Mouse (Mus musculus) liver, embryonic 14.5 days (tissue): ENCODE data around the gene Ush2a. TPM values are rescaled to one million over a fixed set of nuclear protein-coding genes. Genes with fewer than 3 reads are reported as not detected.

ENCODE experiments used
- ATAC-seq: fragments of 200-750 bp; cut with Nextera tagmentation; 2 replicates; pipeline ENCODE4 v1.8.0; 2017; ENCODE audit warnings: moderate number of reproducible peaks, mild to moderate bottlenecking, moderate library complexity; ENCODE audit not compliant: insufficient read depth
- DNase-seq, 3 experiments: peaks; one replicate each; pipeline ENCODE4 v3.0.0-alpha.2; 2012 to 2013; ENCODE audit warnings: low read depth in 3 of 3, low spot score in 3 of 3
- H3K27ac ChIP-seq: fragments of 300-500 bp; sonication (generic); 2 replicates; pipeline ENCODE4 v1.5.1; 2014; ENCODE audit warnings: moderate library complexity, mild to moderate bottlenecking, control low read depth, inconsistent platforms
- H3K27me3 ChIP-seq: fragments of 300-500 bp; sonication (generic); 2 replicates; pipeline ENCODE4 v1.6.1; 2014; ENCODE audit warnings: mild to moderate bottlenecking, low read length, moderate library complexity; ENCODE audit not compliant: control insufficient read depth, insufficient read depth
- H3K36me3 ChIP-seq: fragments of 300-500 bp; sonication (generic); replicated peaks from 2 replicates; pipeline ENCODE4 v1.6.1; 2014; ENCODE audit warnings: low read depth; ENCODE audit not compliant: control insufficient read depth, insufficient read depth
- H3K4me1 ChIP-seq, 2 experiments: fragments of 200-500 bp in 1 of 2; fragments of 300-500 bp in 1 of 2; sonication (generic) in 1 of 2; replicated peaks; 2 replicates each; pipeline ENCODE4 v1.6.1; 2012 to 2014; ENCODE audit warnings: antibody characterized with exemption in 1 of 2, inconsistent platforms in 1 of 2, low read length in 1 of 2; ENCODE audit not compliant: control insufficient read depth in 2 of 2, insufficient read depth in 2 of 2
- H3K4me2 ChIP-seq: fragments of 300-500 bp; sonication (generic); 2 replicates; pipeline ENCODE4 v1.6.1; 2014; ENCODE audit warnings: low read depth, mild to moderate bottlenecking, control low read depth, moderate library complexity
- H3K4me3 ChIP-seq, 2 experiments: fragments of 200-500 bp in 1 of 2; fragments of 300-500 bp in 1 of 2; sonication (generic) in 1 of 2; 2 replicates each; pipeline ENCODE4 v1.5.1; 2012 to 2014; ENCODE audit warnings: low read depth in 2 of 2, low read length in 2 of 2, mild to moderate bottlenecking in 2 of 2, control low read depth in 1 of 2, inconsistent platforms in 1 of 2, moderate library complexity in 1 of 2; ENCODE audit not compliant: insufficient read depth in 1 of 2
- H3K9ac ChIP-seq: fragments of 300-500 bp; sonication (generic); replicated peaks from 2 replicates; pipeline ENCODE4 v1.6.1; 2014; ENCODE audit warnings: mild to moderate bottlenecking, control low read depth, moderate library complexity
- H3K9me3 ChIP-seq: fragments of 300-500 bp; sonication (generic); 2 replicates; pipeline ENCODE4 v1.6.1; 2016; ENCODE audit warnings: low read length, mixed read lengths; ENCODE audit not compliant: control insufficient read depth
- CTCF ChIP-seq: IDR thresholded peaks from 2 replicates; pipeline ENCODE4 v1.5.1; 2016; ENCODE audit warnings: antibody characterized with exemption, low read depth, control low read depth
- EP300 ChIP-seq: IDR thresholded peaks from 2 replicates; pipeline ENCODE4 v1.6.1; 2016; ENCODE audit warnings: antibody characterized with exemption, low read depth
- WGBS: fragments of 180-500 bp; shearing (Covaris S2); extraction: QIAGEN DNeasy Blood & Tissue Kit; methylation state at CpG from one replicate; pipeline ENCODE4 v1.1.7; 2014; ENCODE audit not compliant: insufficient replicate concordance; 5-methylcytosine and 5-hydroxymethylcytosine counted together
- polyA plus RNA-seq, 2 experiments: library from polyadenylated mRNA; depleted of rRNA in 1 of 2; stranded (reverse) in 1 of 2; unstranded in 1 of 2; fragments of >200 nt; fragmentation: Nextera tagmentation in 1 of 2; extraction: Ambion mirVana in 1 of 2; gene quantifications; 2 replicates each; pipeline versions ENCODE4 v1.2.1 to v1.2.3; 2012 to 2014

Gene Ush2a
- polyA plus RNA-seq, 2 experiments, result 0.02 TPM; not detected in 1

- ATAC-seq (no peak), DNase-seq (no peak)
- H3K9me3 ChIP-seq, result no peaks in the 10 kb centered on the region
- H3K9ac ChIP-seq, result no peak overlapping the region
- H3K27ac ChIP-seq, result no peak overlapping the region
- H3K27me3 ChIP-seq, result no peaks in the 10 kb centered on the region
- H3K4me2 ChIP-seq, result no peak overlapping the region
- H3K36me3 ChIP-seq, result no peaks in the 10 kb centered on the region
- WGBS, result 74% methylated on average over 7 of the region's 7 CpGs
- TF ChIP-seq EP300 (no peak), CTCF (no peak)
- no peaks in the 10 kb centered on the region for H3K4me1 ChIP-seq
- H3K4me3 ChIP-seq, result no peak overlapping the region
These were observed 511.8 kb downstream of the Ush2a start for GRCm38 (mm10) chr1:188773631-188774030.

GRCm38 (mm10) chr1:188777556-188778161 lies 515.8 kb downstream of the Ush2a start:
- no peak overlapping the region for H3K4me2 ChIP-seq
- no peak for ATAC-seq

DNA sequence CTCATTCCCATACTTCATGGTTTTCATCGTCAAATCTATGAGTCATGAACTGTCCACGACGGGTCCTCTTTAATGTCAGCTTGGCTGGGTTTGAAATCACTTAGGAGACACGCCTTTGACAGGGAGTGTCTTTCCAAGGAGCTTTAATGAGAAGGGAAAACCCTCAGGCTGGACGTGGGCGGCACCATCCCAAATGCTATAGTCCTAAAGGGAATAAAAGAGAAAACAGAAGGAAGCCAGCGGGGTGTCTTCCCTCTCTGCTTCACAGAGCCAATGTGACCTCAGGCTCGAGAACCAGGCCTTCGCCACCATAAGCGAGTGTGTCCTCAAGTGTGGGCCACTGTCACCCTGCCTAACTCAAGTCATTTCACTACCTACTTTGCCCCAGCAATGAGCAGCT lies 523.2 kb downstream of the Ush2a start:
- H3K4me1 ChIP-seq, result no peaks in the 10 kb centered on the region
- no peak overlapping the region for H3K9ac ChIP-seq
- no peak overlapping the region for H3K4me3 ChIP-seq
- no peaks in the 10 kb centered on the region for H3K27me3 ChIP-seq
- no peaks in the 10 kb centered on the region for H3K9me3 ChIP-seq
- WGBS, result 64% methylated on average over 10 of the region's 10 CpGs
- H3K36me3 ChIP-seq, result no peaks in the 10 kb centered on the region
- no peak overlapping the region for H3K4me2 ChIP-seq
- DNase-seq (no peak), ATAC-seq (no peak)
- TF ChIP-seq EP300 (no peak), CTCF (no peak)
- no peak overlapping the region for H3K27ac ChIP-seq

More at GRCm38 (mm10) chr1:188777556-188778161, 515.8 kb downstream of the Ush2a start:
- 55% methylated on average over 8 of the region's 8 CpGs for WGBS
- H3K9me3 ChIP-seq, result no peaks in the 10 kb centered on the region
- no peak for DNase-seq
- TF ChIP-seq CTCF (no peak), EP300 (no peak)
- H3K36me3 ChIP-seq, result no peaks in the 10 kb centered on the region
- no peaks in the 10 kb centered on the region for H3K27me3 ChIP-seq
- H3K4me3 ChIP-seq, result no peak overlapping the region
- H3K4me1 ChIP-seq, result no peaks in the 10 kb centered on the region
- no peak overlapping the region for H3K9ac ChIP-seq
- no peak overlapping the region for H3K27ac ChIP-seq

DNA sequence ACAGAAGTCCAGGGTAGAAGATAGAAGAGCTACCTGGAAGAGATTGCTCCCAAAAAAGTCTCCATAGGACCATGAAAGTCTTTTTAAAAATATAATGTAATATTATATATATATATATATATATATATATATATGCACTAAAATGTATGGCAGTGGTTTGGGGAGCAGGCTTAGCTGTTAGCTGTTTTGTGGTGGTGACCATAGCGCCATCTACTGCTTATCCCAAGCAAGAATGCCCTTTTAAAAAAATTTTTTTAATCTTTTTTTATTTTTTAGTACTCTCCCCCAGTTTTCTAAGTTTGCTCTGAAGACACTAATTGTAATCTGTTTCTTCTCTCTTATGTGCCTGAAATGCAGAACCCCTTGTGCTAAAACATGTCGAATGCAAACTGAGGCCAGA lies 543.2 kb downstream of the Ush2a start:
- Histone ChIP-seq H3K9ac (no peak overlapping the region), H3K4me1 (no peaks in the 10 kb centered on the region; a peak in 1 of 4 replicates), H3K27ac (no peak overlapping the region), H3K4me2 (no peak overlapping the region), H3K27me3 (no peaks in the 10 kb centered on the region), H3K36me3 (no peaks in the 10 kb centered on the region), H3K9me3 (no peaks in the 10 kb centered on the region), H3K4me3 (no peak overlapping the region)
- ATAC-seq, result no peak
- no peak for DNase-seq
- TF ChIP-seq EP300 (no peak), CTCF (0 out of 2 replicates have a peak, but pooled peaks have one; percentile 22)
- WGBS, result 21% methylated on average over 2 of the region's 2 CpGs

- Histone ChIP-seq H3K27ac (no peak overlapping the region), H3K4me3 (no peak overlapping the region), H3K9me3 (no peaks in the 10 kb centered on the region), H3K9ac (no peak overlapping the region), H3K4me2 (no peak overlapping the region), H3K27me3 (no peaks in the 10 kb centered on the region), H3K4me1 (no peaks in the 10 kb centered on the region; a peak in 1 of 4 replicates), H3K36me3 (no peaks in the 10 kb centered on the region)
- no peak for ATAC-seq
- 59% methylated on average over 4 of the region's 4 CpGs for WGBS
- no peak for DNase-seq
- TF ChIP-seq EP300, result no peak
- TF ChIP-seq CTCF, result no peak
These were observed 544.0 kb downstream of the Ush2a start for GRCm38 (mm10) chr1:188805852-188806251.
